Mouse (Mus musculus) spleen, embryonic (tissue): ENCODE results near the gene Nupr1.
"Not testable (repeated sequence)": the region's sequence is repeated elsewhere in the genome, so short reads cannot be mapped to it uniquely, and the experiment has no call there.

Experiments used
- CTCF ChIA-PET: fragments of 350-600 bp; sonication (Branson Sonifier 250); formaldehyde crosslinking; loops from one replicate; lab custom pipeline; 2022; lab: Charles Lee

The Nupr1 gene

DNA sequence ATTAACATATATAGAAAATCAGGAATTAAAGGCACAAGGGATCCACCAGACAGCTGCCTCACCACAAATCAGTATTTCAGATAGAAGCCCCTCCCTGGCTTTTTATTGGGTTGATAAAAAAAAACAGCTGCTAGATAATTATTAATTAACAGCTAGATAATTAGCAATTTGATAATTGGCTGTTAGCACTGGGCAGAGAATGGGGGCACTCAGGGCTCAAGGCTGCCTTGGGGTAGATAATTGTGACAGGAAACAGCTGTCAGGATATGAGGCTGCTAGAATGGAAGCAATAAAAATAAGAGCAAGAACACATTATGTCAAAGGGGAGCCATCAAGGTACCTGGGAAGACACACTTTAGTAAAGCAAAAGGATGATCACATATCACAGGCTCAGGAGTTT lies 14.3 kb upstream of the Nupr1 start:
- CTCF ChIA-PET: interaction anchor here (1.0 kb wide), 1 partner anchor 51 kb away, joined by 3 read pairs; no protein-coding TSS in a partner anchor

DNA sequence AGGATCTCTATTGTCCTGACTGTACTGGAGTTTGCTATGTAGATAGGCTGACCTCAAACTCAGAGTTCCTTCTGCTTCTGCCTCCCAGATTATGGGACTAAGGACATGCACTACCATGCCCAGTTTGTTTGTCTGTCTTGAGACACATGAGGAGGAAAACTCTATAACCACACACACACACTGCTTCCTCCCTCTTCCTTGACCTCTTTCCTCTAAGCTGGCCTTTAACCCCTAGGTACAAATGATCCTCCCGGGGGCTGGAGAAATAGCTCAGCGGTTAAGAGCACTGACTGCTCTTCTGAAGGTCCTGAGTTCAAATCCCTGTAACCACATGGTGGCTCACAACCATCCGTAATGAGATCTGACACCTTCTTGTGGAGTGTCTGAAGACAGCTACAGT lies 13.7 kb upstream of the Nupr1 start:
- CTCF ChIA-PET: interaction anchor here (1.0 kb wide), 1 partner anchor 52 kb away, joined by 3 read pairs; no protein-coding TSS in a partner anchor

DNA sequence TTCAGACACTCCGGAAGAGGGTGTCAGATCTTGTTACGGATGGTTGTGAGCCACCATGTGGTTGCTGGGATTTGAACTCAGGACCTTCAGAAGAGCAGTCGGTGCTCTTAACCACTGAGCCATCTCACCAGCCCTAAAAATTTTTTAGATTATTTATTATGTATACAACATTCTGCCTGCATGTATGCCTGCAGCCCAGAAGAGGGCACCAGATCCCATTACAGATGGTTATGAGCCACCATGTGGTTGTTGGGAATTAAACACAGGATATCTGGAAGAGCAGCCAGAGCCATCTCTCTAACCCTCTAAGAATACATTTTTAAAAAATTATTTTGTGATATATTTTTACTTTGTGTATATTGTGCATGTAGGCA lies 12.6 kb upstream of the Nupr1 start:
- CTCF ChIA-PET: not testable (repeated sequence)

GRCm38 (mm10) chr7:126642545-126643243 lies 12.0 kb upstream of the Nupr1 start:
- CTCF ChIA-PET: interaction anchor here (0.7 kb wide), 1 partner anchor 9 kb away, joined by 5 read pairs; no protein-coding TSS in a partner anchor

- CTCF ChIA-PET: no interaction called here
These were observed 6.3 kb upstream of the Nupr1 start for GRCm38 (mm10) chr7:126636733-126637520.

- CTCF ChIA-PET: no interaction called here
These were observed 4.7 kb upstream of the Nupr1 start for GRCm38 (mm10) chr7:126635375-126635774.

DNA sequence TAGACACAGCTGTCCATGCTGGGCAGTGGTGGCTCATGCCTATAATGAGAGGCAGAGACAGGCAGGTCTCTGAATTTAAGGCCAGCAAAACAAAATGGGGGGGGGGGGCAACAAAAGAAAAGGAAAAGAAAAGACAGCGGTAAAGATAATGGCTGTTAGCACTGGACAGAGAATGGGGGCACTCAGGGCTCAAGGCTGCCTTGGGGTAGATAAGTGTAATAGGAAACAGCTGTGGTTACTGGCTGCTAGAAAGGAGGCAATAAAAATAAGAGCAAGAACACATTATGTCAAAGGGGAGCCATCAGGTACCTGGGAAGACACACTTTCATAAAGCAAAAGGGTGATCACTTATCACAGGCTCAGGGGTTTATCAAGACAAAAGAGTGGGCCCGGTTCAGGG lies 1.8 kb upstream of the Nupr1 start:
- CTCF ChIA-PET: interaction anchor here (0.5 to 0.6 kb wide), 2 partner anchors 23 to 195 kb away, joined by 3 read pairs; no protein-coding TSS in a partner anchor

GRCm38 (mm10) chr7:126629915-126630314 lies 746 bp downstream of the Nupr1 start:
- CTCF ChIA-PET: no interaction called here

- CTCF ChIA-PET: no interaction called here
These were observed 2.5 kb downstream of the Nupr1 start for GRCm38 (mm10) chr7:126628111-126628510.

- CTCF ChIA-PET: interaction anchor here (0.7 kb wide), 1 partner anchor 130 kb away, joined by 5 read pairs; no protein-coding TSS in a partner anchor
These were observed 4.7 kb downstream of the Nupr1 start for GRCm38 (mm10) chr7:126625807-126626600.

- CTCF ChIA-PET: interaction anchor here (0.7 kb wide), 1 partner anchor 131 kb away, joined by 5 read pairs; no protein-coding TSS in a partner anchor
These were observed 5.3 kb downstream of the Nupr1 start for GRCm38 (mm10) chr7:126625369-126625768.

DNA sequence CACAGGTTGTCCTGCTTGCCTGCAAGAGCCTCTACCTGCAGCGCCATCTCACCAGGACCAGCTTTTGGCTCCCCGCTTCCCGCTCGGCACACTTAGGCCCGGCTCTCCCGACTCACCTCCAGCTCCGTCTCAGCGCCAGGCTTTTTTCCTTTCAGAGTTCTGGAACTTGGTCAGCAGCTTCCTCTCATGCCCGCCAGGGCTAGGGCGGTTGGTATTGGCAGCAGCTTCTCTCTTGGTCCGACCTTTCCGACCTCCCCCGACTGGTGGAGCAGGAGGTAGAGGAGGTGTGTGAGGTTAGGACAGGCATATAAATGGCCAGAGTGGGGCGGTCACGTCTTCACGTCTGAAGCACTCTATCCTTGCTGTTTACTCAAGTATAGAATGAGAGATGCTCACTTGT lies 5.9 kb downstream of the Nupr1 start:
- CTCF ChIA-PET: interaction anchor here (0.5 kb wide), 1 partner anchor 647 kb away, joined by 4 read pairs; no protein-coding TSS in a partner anchor

GRCm38 (mm10) chr7:126623381-126623780 lies 7.3 kb downstream of the Nupr1 start:
- CTCF ChIA-PET: interaction anchor here (0.6 kb wide), 1 partner anchor 32 kb away, joined by 4 read pairs; no protein-coding TSS in a partner anchor

DNA sequence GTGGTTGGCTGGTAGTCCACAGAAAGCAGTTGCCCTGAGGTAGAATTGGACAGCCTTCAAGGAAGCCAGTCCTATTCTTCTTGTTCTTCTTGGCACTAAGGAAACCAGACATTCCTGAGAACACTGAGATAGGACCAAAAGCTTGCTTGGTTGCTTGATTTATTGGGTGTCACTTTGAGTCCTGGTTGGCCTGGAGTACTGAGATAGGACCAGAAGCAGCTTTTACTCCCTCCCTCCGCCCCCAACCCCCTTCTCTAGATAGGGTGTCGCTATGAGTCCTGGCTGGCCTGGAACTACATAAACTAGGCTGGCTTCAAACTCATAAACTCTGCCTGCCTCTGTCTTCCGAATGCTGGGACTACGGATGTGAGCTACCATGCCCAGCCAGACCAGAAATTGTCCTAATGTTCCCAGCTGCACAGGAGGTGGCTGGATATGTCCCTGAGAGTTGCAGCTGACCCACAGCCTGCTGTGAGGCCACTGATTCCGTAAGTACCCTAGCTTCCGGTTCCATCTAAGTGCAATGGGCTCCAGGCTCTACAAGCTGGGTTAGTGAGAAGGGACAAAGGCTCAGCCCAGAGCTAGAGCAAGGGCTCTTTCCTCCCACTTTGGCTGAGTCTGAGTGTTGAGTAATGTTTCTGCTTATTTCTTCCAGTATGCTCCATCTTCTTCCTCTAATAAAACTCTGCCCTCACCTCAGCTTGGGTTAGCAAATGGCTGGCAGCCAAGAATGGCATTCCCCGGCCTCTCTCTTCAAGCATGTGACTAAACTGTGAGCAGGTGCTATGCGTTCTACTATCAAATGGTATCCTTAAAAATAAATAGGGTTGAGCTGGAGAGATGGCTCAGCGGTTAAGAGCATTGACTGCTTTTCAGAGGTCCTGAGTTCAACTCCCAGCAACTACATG lies 9.0 kb downstream of the Nupr1 start:
- CTCF ChIA-PET: no interaction called here

DNA sequence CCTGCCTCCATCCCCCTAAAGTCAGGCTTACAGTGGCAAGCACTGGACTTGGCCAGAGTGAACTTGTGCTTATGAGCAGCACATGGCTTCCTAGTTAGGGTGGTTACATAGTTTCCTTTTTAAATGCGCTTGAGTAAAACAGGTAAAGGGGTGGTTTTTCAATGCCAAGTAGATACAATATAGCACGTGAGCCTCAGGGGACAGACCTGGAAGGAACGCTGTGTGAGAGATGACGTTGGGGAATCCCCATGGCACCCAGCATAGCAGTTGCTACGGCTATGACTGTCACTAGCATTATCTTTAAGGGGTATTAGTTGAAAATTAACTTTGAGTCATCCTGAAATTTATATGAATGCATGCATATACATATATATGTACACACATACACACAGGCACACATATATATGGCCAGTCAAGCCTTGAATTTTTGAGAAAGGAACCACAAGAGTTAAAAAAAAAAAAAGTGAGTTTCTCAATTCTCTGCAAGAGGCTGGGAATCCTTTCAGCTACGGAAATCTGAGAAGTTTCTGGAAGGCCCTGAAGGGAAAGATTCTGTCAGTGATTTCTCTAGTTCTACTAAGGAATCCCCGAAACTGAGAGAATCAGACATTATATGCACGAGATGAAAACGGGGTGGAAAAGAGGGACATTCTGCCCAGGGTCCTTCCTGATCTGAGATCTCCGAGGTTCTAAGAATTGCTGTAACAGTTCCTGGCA lies 10.9 kb downstream of the Nupr1 start:
- CTCF ChIA-PET: no interaction called here

GRCm38 (mm10) chr7:126616707-126617106 lies 14.0 kb downstream of the Nupr1 start:
- CTCF ChIA-PET: no interaction called here

- CTCF ChIA-PET: no interaction called here
These were observed 17.9 kb downstream of the Nupr1 start for GRCm38 (mm10) chr7:126612736-126613135.

DNA sequence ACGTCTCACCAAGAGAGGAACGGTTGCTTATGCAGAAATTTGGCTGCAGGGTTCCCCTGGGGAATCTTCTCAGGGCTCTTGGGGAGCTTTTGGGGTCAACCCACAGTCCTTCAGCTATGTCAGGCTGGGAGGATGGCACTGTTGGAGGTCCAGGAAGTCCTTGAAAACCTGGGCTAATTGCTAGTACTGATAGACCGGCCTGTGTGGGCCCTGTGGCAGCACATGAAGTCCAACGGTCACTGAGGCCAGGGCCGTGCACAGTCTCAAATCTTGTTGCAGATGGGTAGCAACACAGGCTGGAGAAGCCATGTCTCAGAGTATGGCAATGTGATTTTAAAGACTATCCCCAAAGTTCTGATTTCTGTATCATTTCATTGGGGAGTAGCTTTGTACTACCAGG lies 22.9 kb downstream of the Nupr1 start:
- CTCF ChIA-PET: interaction anchor here (0.6 kb wide), 1 partner anchor 106 kb away, joined by 3 read pairs; no protein-coding TSS in a partner anchor

DNA sequence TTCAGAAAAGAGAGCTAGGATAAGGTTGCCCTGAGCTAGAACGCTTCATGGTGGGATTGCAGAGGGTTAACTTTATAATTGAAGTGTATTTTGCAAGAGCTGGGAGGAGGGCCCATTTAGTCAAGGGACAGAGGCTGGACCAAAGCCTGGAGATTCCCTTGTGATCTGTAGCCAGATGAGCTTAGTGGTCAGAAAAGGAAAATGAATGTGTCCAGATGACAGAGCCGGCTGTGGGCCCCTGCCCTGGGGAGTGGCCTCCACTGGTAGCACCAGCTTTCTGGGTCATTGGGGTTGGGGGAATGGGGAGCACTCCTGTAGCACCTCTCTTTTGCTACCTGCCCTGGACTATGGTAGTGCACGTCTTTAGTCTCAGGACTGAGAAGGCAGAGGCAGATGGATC lies 23.6 kb downstream of the Nupr1 start:
- CTCF ChIA-PET: no interaction called here

GRCm38 (mm10) chr7:126606611-126607010 lies 24.1 kb downstream of the Nupr1 start:
- CTCF ChIA-PET: no interaction called here
